Mouse (Mus musculus) limb, embryonic 10.5 days (tissue): ENCODE results near the gene Pip5k1c. TPM values are rescaled to one million over a fixed set of nuclear protein-coding genes. Genes with fewer than 3 reads are reported as not detected.
A peak's percentile ranks its signal among the peaks of the same experiment; 100 is the strongest.

ENCODE experiments used
- DNase-seq: peaks from one replicate; pipeline ENCODE4 v3.0.0-alpha.2; 2017; ENCODE audit warnings: low spot score
- H3K27ac ChIP-seq: fragments of 300-500 bp; sonication (generic); 2 replicates; pipeline ENCODE4 v1.5.1; 2016; ENCODE audit warnings: mild to moderate bottlenecking
- H3K27me3 ChIP-seq: fragments of 300-500 bp; sonication (generic); 2 replicates; pipeline ENCODE4 v1.6.1; 2016; ENCODE audit warnings: low read depth, mild to moderate bottlenecking; ENCODE audit not compliant: poor library complexity, severe bottlenecking
- H3K36me3 ChIP-seq: fragments of 300-500 bp; sonication (generic); 2 replicates; pipeline ENCODE4 v1.6.1; 2016; ENCODE audit warnings: mild to moderate bottlenecking, moderate library complexity
- H3K4me1 ChIP-seq: fragments of 300-500 bp; sonication (generic); 2 replicates; pipeline ENCODE4 v1.6.1; 2016
- H3K4me3 ChIP-seq: fragments of 300-500 bp; sonication (generic); 2 replicates; pipeline ENCODE4 v1.5.1; 2016; ENCODE audit warnings: mild to moderate bottlenecking, moderate library complexity
- H3K9me3 ChIP-seq: fragments of 300-500 bp; sonication (generic); replicated peaks from 2 replicates; pipeline ENCODE4 v1.6.1; 2016; ENCODE audit warnings: mild to moderate bottlenecking
- WGBS: fragments of 180-500 bp; shearing (Covaris S2); methylation state at CpG from one replicate; pipeline ENCODE4 v1.1.7; 2016; 5-methylcytosine and 5-hydroxymethylcytosine counted together
- polyA plus RNA-seq: library from polyadenylated mRNA; unstranded; fragments of >200 nt; fragmentation: Nextera tagmentation; extraction: Ambion mirVana; gene quantifications from 2 replicates; pipeline ENCODE4 v1.2.1, GENCODE M21; 2016

Gene Pip5k1c
- polyA plus RNA-seq = 67.0 and 71.3 TPM in 2 replicates

- peaks cover 21% of the 10 kb centered on the region for H3K36me3 ChIP-seq
- peak within 1 kb of the TSS; percentile 96 for H3K27ac ChIP-seq
- H3K27me3 ChIP-seq = peaks cover 41% of the 10 kb centered on the region
- H3K4me3 ChIP-seq = peak within 1 kb of the TSS; percentile 83
- peak; percentile 98 for DNase-seq
- under 1% methylated on average over 76 of the region's 80 CpGs for WGBS
- no peaks in the 10 kb centered on the region for H3K9me3 ChIP-seq
- peaks cover 33% of the 10 kb centered on the region for H3K4me1 ChIP-seq
These were observed at the start of gene Pip5k1c for GRCm38 (mm10) chr10:81292554-81293333. Gene Pip5k1c (plus strand): TSS chr10:81292963.

- no peak overlapping the region for H3K27ac ChIP-seq
- 69% methylated on average over 4 of the region's 4 CpGs for WGBS
- no peaks in the 10 kb centered on the region for H3K9me3 ChIP-seq
- H3K36me3 ChIP-seq = no peaks in the 10 kb centered on the region
- peaks cover 62% of the 10 kb centered on the region for H3K27me3 ChIP-seq
- peaks cover 24% of the 10 kb centered on the region for H3K4me1 ChIP-seq
- DNase-seq = no peak
- H3K4me3 ChIP-seq = no peak overlapping the region
These were observed 48.6 kb upstream of the Pip5k1c start for GRCm38 (mm10) chr10:81244146-81244545.

- Histone ChIP-seq H3K36me3 (no peaks in the 10 kb centered on the region), H3K4me1 (peaks cover 20% of the 10 kb centered on the region), H3K27ac (peak overlapping the region; percentile 43), H3K4me3 (no peak overlapping the region), H3K27me3 (peaks cover 57% of the 10 kb centered on the region), H3K9me3 (no peaks in the 10 kb centered on the region)
- WGBS = 12% methylated on average over 17 of the region's 17 CpGs
- DNase-seq = peak; percentile 90
These were observed 48.2 kb upstream of the Pip5k1c start for GRCm38 (mm10) chr10:81244595-81244994.

GRCm38 (mm10) chr10:81245166-81245565 is 47.6 kb upstream of the Pip5k1c start:
- H3K36me3 ChIP-seq = no peaks in the 10 kb centered on the region
- no peak for DNase-seq
- H3K4me1 ChIP-seq = peaks cover 14% of the 10 kb centered on the region
- no peaks in the 10 kb centered on the region for H3K9me3 ChIP-seq
- H3K27ac ChIP-seq = peak overlapping the region; percentile 43
- 88% methylated on average over 6 of the region's 6 CpGs for WGBS
- H3K4me3 ChIP-seq = no peak overlapping the region
- peaks cover 52% of the 10 kb centered on the region for H3K27me3 ChIP-seq

- 98% methylated on average over 2 of the region's 2 CpGs for WGBS
- DNase-seq = no peak
- H3K27ac ChIP-seq = no peak overlapping the region
- H3K36me3 ChIP-seq = no peaks in the 10 kb centered on the region
- no peak overlapping the region for H3K4me3 ChIP-seq
- peaks cover 50% of the 10 kb centered on the region for H3K27me3 ChIP-seq
- H3K9me3 ChIP-seq = no peaks in the 10 kb centered on the region
- H3K4me1 ChIP-seq = peaks cover 23% of the 10 kb centered on the region
These were observed 45.0 kb upstream of the Pip5k1c start for GRCm38 (mm10) chr10:81247804-81248203.

GRCm38 (mm10) chr10:81249442-81249841 is 43.3 kb upstream of the Pip5k1c start:
- Histone ChIP-seq H3K27me3 (peaks cover 50% of the 10 kb centered on the region), H3K36me3 (no peaks in the 10 kb centered on the region), H3K27ac (no peak overlapping the region), H3K4me3 (no peak overlapping the region), H3K4me1 (peaks cover 26% of the 10 kb centered on the region), H3K9me3 (no peaks in the 10 kb centered on the region)
- WGBS = 83% methylated on average over 8 of the region's 8 CpGs
- DNase-seq = no peak

- H3K4me1 ChIP-seq = peaks cover 25% of the 10 kb centered on the region
- H3K4me3 ChIP-seq = peak within 1 kb of the TSS; percentile 45
- WGBS = 9% methylated on average over 44 of the region's 44 CpGs
- DNase-seq = peak; percentile 81
- H3K36me3 ChIP-seq = no peaks in the 10 kb centered on the region
- H3K27ac ChIP-seq = peak within 1 kb of the TSS; percentile 31; the same call in 1 of the 2 replicates
- peaks cover 74% of the 10 kb centered on the region for H3K27me3 ChIP-seq
- no peaks in the 10 kb centered on the region for H3K9me3 ChIP-seq
These were observed 40.0 kb upstream of the Pip5k1c start, which contains the start of gene Matk for GRCm38 (mm10) chr10:81252424-81253419. Gene Matk (plus strand): TSS chr10:81252935.

GRCm38 (mm10) chr10:81254886-81255285 is 37.9 kb upstream of the Pip5k1c start:
- Histone ChIP-seq H3K27ac (no peak overlapping the region), H3K36me3 (no peaks in the 10 kb centered on the region), H3K9me3 (no peaks in the 10 kb centered on the region), H3K27me3 (peaks cover 96% of the 10 kb centered on the region), H3K4me3 (no peak overlapping the region), H3K4me1 (peaks cover 40% of the 10 kb centered on the region)
- WGBS = 70% methylated on average over 1 of the region's 1 CpGs
- no peak for DNase-seq

GRCm38 (mm10) chr10:81257158-81258039 is 35.4 kb upstream of the Pip5k1c start:
- DNase-seq = peak; percentile 63
- 2% methylated on average over 62 of the region's 62 CpGs for WGBS
- peak overlapping the region; percentile 39; the same call in 1 of the 2 replicates for H3K27ac ChIP-seq

GRCm38 (mm10) chr10:81259225-81259884 is 33.4 kb upstream of the Pip5k1c start:
- Histone ChIP-seq H3K4me3 (no peak overlapping the region), H3K9me3 (no peaks in the 10 kb centered on the region), H3K27ac (0 out of 2 replicates have a peak overlapping the region, but pooled peaks have one; percentile 10), H3K4me1 (peaks cover 24% of the 10 kb centered on the region), H3K27me3 (peaks cover 68% of the 10 kb centered on the region), H3K36me3 (peaks cover 33% of the 10 kb centered on the region)
- DNase-seq = no peak
- WGBS = 50% methylated on average over 21 of the region's 21 CpGs

More at GRCm38 (mm10) chr10:81257158-81258039, 35.4 kb upstream of the Pip5k1c start:
- Histone ChIP-seq H3K4me1 (peaks cover 34% of the 10 kb centered on the region), H3K9me3 (no peaks in the 10 kb centered on the region), H3K4me3 (peak overlapping the region; percentile 51), H3K36me3 (peaks cover 14% of the 10 kb centered on the region), H3K27me3 (peaks cover 88% of the 10 kb centered on the region)

GRCm38 (mm10) chr10:81261025-81261424 is 31.7 kb upstream of the Pip5k1c start:
- H3K27me3 ChIP-seq = peaks cover 52% of the 10 kb centered on the region
- WGBS = 91% methylated on average over 4 of the region's 4 CpGs
- H3K4me1 ChIP-seq = peaks cover 34% of the 10 kb centered on the region

More at GRCm38 (mm10) chr10:81261025-81261424, 31.7 kb upstream of the Pip5k1c start:
- Histone ChIP-seq H3K9me3 (no peaks in the 10 kb centered on the region), H3K27ac (no peak overlapping the region), H3K4me3 (no peak overlapping the region), H3K36me3 (peaks cover 47% of the 10 kb centered on the region)
- DNase-seq = no peak
